In the genomic region with DNA sequence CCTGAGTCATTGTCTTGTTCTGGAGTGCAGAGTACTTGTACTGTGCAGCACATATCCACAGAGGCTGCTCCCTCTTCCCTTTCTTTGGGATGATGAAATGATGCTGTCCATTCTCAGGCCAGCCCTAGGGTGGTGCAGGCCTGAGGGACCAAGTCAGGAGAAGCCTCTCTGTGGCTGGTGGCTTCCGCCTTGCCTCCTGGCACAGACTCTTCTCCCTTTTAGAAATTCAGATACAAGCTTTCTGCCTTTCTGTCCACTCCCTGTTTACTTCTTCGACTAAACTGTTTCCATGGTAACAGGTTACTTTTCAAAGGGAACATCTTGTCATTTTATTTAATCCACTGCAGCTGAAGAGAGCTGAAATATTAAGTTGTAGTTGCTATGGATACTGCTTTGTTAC, we compare ENCODE assay signal across 14 mouse cellular contexts.
DNase-seq lines count a peak whose midpoint lies in the region; ATAC-seq and TF ChIP-seq lines count a peak whose summit lies in the region.
"Had no signal": no experiment of that assay in that cellular context is flagged by ENCODE, and none has a peak within 500 bp of the region (broad histone marks: within the 10 kb centered on the region; RNA-seq: fewer than 3 reads in every experiment).

No protein-coding gene starts in this region.

- H3K36me3 ChIP-seq in midbrain, embryonic 13.5 days = peaks cover 5% of the 10 kb centered on the region; the same call in 1 of the 2 replicates
- no peaks in the 10 kb centered on the region for H3K36me3 ChIP-seq in midbrain, embryonic 11.5 days (ENCODE audit: control insufficient read depth, insufficient read depth, low read length)
- H3K36me3 ChIP-seq in heart, embryonic 16.5 days (ENCODE audit: control insufficient read depth, insufficient read depth) = no peaks in the 10 kb centered on the region
- H3K36me3 ChIP-seq in kidney, embryonic 16.5 days (ENCODE audit: insufficient read depth, low read length) = no peaks in the 10 kb centered on the region; the same call in 1 of the 2 replicates

- no peak for TF ChIP-seq CTCF in gastrocnemius, adult 2 months (IDR thresholded peaks at IDR 0.05)

- no peak overlapping the region for H3K4me2 ChIP-seq in midbrain, embryonic 13.5 days (replicated peaks)
- no peak overlapping the region for H3K4me2 ChIP-seq in midbrain, embryonic 11.5 days
- no peak overlapping the region for H3K4me2 ChIP-seq in heart, embryonic 16.5 days (ENCODE audit: low read depth, low read length)
- H3K4me2 ChIP-seq in kidney, embryonic 16.5 days (replicated peaks; ENCODE audit: low read depth, low read length) = no peak overlapping the region
- H3K4me2 ChIP-seq: limb, embryonic 15.5 days had no signal

- no peak overlapping the region for H3K9ac ChIP-seq in midbrain, embryonic 13.5 days (replicated peaks)
- H3K9ac ChIP-seq in midbrain, embryonic 11.5 days (ENCODE audit: low read length) = no peak overlapping the region
- no peak overlapping the region for H3K9ac ChIP-seq in heart, embryonic 16.5 days (ENCODE audit: low read length)
- no peak overlapping the region for H3K9ac ChIP-seq in kidney, embryonic 16.5 days (replicated peaks; ENCODE audit: low read length)
- H3K9ac ChIP-seq: limb, embryonic 15.5 days had no signal

- intact Hi-C loops in gastrocnemius, adult 2 months (cut with DNase I) = no loop called here

- DNase-seq in gastrocnemius, adult 2 months = peak; percentile 53
- DNase-seq in gastrocnemius, adult 8-10 months (ENCODE audit: low spot score in 2 of 2) = no peak
- no peak for DNase-seq in midbrain, embryonic 11.5 days (ENCODE audit: low spot score, missing footprints)
- peak; percentile 69 for DNase-seq in skeletal muscle tissue, adult 2 months (ENCODE audit: low read depth, low spot score)
- DNase-seq in kidney, postnatal 36 days = no peak
- DNase-seq: cerebellum, adult 18-20 months; kidney, adult 18-20 months; right cerebral cortex, postnatal 14 days had no signal

- no peak overlapping the region for H3K4me3 ChIP-seq in gastrocnemius, adult 2 months
- no peak overlapping the region for H3K4me3 ChIP-seq in midbrain, embryonic 13.5 days (replicated peaks)
- H3K4me3 ChIP-seq in midbrain, embryonic 11.5 days (ENCODE audit: low read depth, low read length) = no peak overlapping the region
- H3K4me3 ChIP-seq in heart, embryonic 16.5 days (ENCODE audit: low read length) = no peak overlapping the region
- H3K4me3 ChIP-seq in kidney, embryonic 16.5 days (ENCODE audit: low read length) = no peak overlapping the region
- H3K4me3 ChIP-seq: heart, adult 2 months; limb, embryonic 15.5 days had no signal

- WGBS in midbrain, embryonic 13.5 days = 21% methylated on average over 2 of the region's 2 CpGs
- 53% methylated on average over 2 of the region's 2 CpGs for WGBS in midbrain, embryonic 11.5 days
- 67% methylated on average over 2 of the region's 2 CpGs for WGBS in heart, embryonic 16.5 days
- WGBS in kidney, embryonic 16.5 days = 74% methylated on average over 2 of the region's 2 CpGs

- H3K27ac ChIP-seq in gastrocnemius, adult 2 months = peak overlapping the region; percentile 75
- no peak overlapping the region for H3K27ac ChIP-seq in midbrain, embryonic 13.5 days
- no peak overlapping the region for H3K27ac ChIP-seq in midbrain, embryonic 11.5 days (ENCODE audit: low read depth, low read length)
- H3K27ac ChIP-seq in heart, embryonic 16.5 days (ENCODE audit: low read length) = peak overlapping the region; percentile 65; the same call in 1 of the 2 replicates
- no peak overlapping the region for H3K27ac ChIP-seq in kidney, embryonic 16.5 days (ENCODE audit: low read length)
- H3K27ac ChIP-seq: limb, embryonic 15.5 days had no signal

- peaks cover 15% of the 10 kb centered on the region for H3K4me1 ChIP-seq in midbrain, embryonic 13.5 days (replicated peaks)
- peaks cover 8% of the 10 kb centered on the region for H3K4me1 ChIP-seq in midbrain, embryonic 11.5 days (ENCODE audit: control insufficient read depth, insufficient read depth, low read length)
- peaks cover 14% of the 10 kb centered on the region for H3K4me1 ChIP-seq in heart, embryonic 16.5 days (ENCODE audit: control insufficient read depth, insufficient read depth, low read length)
- no peaks in the 10 kb centered on the region for H3K4me1 ChIP-seq in kidney, embryonic 16.5 days (ENCODE audit: insufficient read depth, low read length)

- ATAC-seq in midbrain, embryonic 13.5 days = 0 out of 2 replicates have a peak, but pooled peaks have one; percentile 14
- ATAC-seq in midbrain, embryonic 11.5 days (ENCODE audit: low FRiP score) = no peak
- ATAC-seq in heart, embryonic 16.5 days (replicated peaks; ENCODE audit: extremely low read depth, insufficient read depth, low FRiP score) = no peak
- ATAC-seq in kidney, embryonic 16.5 days (ENCODE audit: low FRiP score, low TSS enrichment) = no peak
- ATAC-seq: CD4-positive, CD25-positive, alpha-beta regulatory T cell, adult 4 months had no signal

- H3K9me3 ChIP-seq in midbrain, embryonic 13.5 days = no peaks in the 10 kb centered on the region
- H3K9me3 ChIP-seq in midbrain, embryonic 11.5 days (ENCODE audit: control insufficient read depth, low read length) = no peaks in the 10 kb centered on the region
- no peaks in the 10 kb centered on the region for H3K9me3 ChIP-seq in heart, embryonic 16.5 days (replicated peaks; ENCODE audit: control insufficient read depth, low read length)
- no peaks in the 10 kb centered on the region for H3K9me3 ChIP-seq in kidney, embryonic 16.5 days (ENCODE audit: low read length)
- H3K9me3 ChIP-seq: limb, embryonic 15.5 days had no signal

- no peaks in the 10 kb centered on the region for H3K27me3 ChIP-seq in midbrain, embryonic 13.5 days
- H3K27me3 ChIP-seq in midbrain, embryonic 11.5 days (ENCODE audit: control insufficient read depth, insufficient read depth, low read length) = no peaks in the 10 kb centered on the region
- H3K27me3 ChIP-seq in heart, embryonic 16.5 days (ENCODE audit: control insufficient read depth, insufficient read depth, low read length) = no peaks in the 10 kb centered on the region
- H3K27me3 ChIP-seq in kidney, embryonic 16.5 days (ENCODE audit: insufficient read depth, low read length) = no peaks in the 10 kb centered on the region
- H3K27me3 ChIP-seq: limb, embryonic 15.5 days had no signal

Comparison
In these comparisons a context has a peak if more than half of its experiments do, and no peak if none do; other contexts are left out.
1. DNase-seq: peak in gastrocnemius, adult 2 months (single experiment) and skeletal muscle tissue, adult 2 months (single experiment); none in gastrocnemius, adult 8-10 months (0 of 2), midbrain, embryonic 11.5 days (single experiment) and kidney, postnatal 36 days (0 of 2).
2. H3K27ac ChIP-seq: peak in gastrocnemius, adult 2 months (single experiment) and heart, embryonic 16.5 days (single experiment); none in midbrain, embryonic 13.5 days (single experiment), midbrain, embryonic 11.5 days (single experiment) and kidney, embryonic 16.5 days (single experiment).